Mouse (Mus musculus) brown adipose tissue, adult 24 weeks (tissue): Measurements from ENCODE around the gene Rer1. TPM values are rescaled to one million over a fixed set of nuclear protein-coding genes. Genes with fewer than 3 reads are reported as not detected.

Source experiments
- H3K27ac ChIP-seq: fragments of 200-500 bp; replicated peaks from 2 replicates; pipeline ENCODE4 v1.5.1; 2012; ENCODE audit warnings: low read depth, mild to moderate bottlenecking, low read length
- H3K4me1 ChIP-seq: fragments of 200-500 bp; 2 replicates; pipeline ENCODE4 v1.6.1; 2012; ENCODE audit warnings: low read length, mixed read lengths; ENCODE audit not compliant: control insufficient read depth, insufficient read depth, insufficient read length
- H3K4me3 ChIP-seq: fragments of 200-500 bp; 2 replicates; pipeline ENCODE4 v1.5.1; 2012; ENCODE audit warnings: low read depth, mild to moderate bottlenecking, low read length, moderate library complexity; ENCODE audit not compliant: insufficient read depth
- polyA plus RNA-seq: library from polyadenylated mRNA; stranded (reverse); fragments of >200 nt; gene quantifications from 2 replicates; pipeline ENCODE4 v1.2.4, GENCODE M21; 2012; ENCODE audit not compliant: missing spikeins, insufficient read depth, insufficient read length

The Rer1 gene
- polyA plus RNA-seq = 115 and 123 TPM in 2 replicates

- H3K4me1 ChIP-seq = peaks cover 9% of the 10 kb centered on the region
- peak within 1 kb of the TSS; percentile 63 for H3K27ac ChIP-seq
- peak within 1 kb of the TSS; percentile 74 for H3K4me3 ChIP-seq
Observed at GRCm38 (mm10) chr4:155086108-155087024, at the start of gene Rer1, which contains the start of gene Morn1. Gene Rer1, minus strand, starts transcription at chr4:155086382. Gene Morn1, plus strand, starts transcription at chr4:155086577.

DNA sequence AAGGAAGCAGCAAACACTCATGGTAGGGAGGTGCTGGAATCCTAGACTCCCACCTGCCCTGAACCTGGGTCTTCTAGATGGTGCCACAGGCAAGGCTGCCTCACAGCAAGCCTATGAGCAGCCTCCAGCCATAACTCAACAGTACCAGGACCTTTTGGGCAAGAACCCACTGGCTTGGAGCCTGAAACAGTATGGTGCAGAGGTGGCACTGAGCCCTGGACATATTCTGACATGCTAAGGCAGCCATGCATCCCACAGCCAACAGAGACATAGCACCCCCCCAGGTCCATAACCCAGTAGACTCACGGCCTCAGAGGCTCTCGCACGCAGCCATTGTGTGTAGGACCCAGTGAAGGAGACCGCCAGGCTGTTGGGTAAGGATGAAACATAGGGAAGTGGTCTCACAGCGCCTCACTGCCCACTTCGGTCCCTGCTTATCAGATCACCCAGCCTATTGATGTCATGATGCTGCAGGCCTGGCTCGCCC is 48.5 kb upstream of the Rer1 start:
- Histone ChIP-seq H3K4me3 (no peak overlapping the region), H3K4me1 (peaks cover 17% of the 10 kb centered on the region), H3K27ac (no peak overlapping the region)

DNA sequence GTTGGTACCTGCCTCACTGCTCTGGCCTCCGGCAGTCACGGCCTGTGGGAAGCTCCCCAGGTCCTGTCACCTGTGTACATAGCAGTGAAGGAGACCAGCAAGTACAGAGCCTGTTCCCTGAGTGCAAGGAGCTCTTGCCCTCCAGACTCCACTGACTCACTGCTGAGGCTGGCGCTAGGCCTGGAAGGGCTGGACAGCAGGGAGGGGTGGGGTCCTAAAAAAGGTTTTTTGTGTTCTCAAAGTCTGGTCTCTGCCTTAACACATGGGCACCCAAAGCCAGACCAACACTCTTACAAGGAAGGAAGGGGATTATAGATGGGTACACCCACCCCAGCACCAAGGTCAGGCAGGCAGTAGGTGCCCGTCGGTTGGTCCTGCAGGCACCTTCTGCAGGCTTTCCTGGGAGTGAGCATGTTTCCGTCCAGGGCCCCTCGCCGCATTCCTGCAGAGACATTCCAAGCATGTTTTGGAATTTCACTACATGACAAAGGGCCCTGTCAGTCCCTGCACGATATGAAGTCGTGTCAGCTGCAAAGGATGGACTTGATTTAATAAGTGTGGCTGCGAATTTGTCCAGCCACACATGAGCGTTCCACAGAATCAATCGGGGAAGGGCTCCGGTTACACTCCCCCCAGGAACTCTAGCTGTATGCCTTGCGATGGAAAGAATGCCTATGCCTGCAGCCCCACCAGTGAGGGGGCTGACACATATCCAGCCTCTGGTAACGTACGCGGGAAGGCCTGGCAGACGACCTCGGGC is 47.7 kb upstream of the Rer1 start:
- Histone ChIP-seq H3K4me1 (peaks cover 12% of the 10 kb centered on the region), H3K27ac (no peak overlapping the region), H3K4me3 (no peak overlapping the region)

- Histone ChIP-seq H3K4me3 (no peak overlapping the region), H3K27ac (no peak overlapping the region), H3K4me1 (peaks cover 8% of the 10 kb centered on the region; the same call in 1 of the 2 replicates)
Observed at GRCm38 (mm10) chr4:155133188-155133587, 47.0 kb upstream of the Rer1 start.

- Histone ChIP-seq H3K4me1 (peaks cover 5% of the 10 kb centered on the region; the same call in 1 of the 2 replicates), H3K27ac (0 out of 2 replicates have a peak overlapping the region, but pooled peaks have one; percentile 43), H3K4me3 (no peak overlapping the region)
Observed at GRCm38 (mm10) chr4:155130616-155131015, 44.4 kb upstream of the Rer1 start.

- H3K27ac ChIP-seq = peak overlapping the region; percentile 43
- no peak overlapping the region for H3K4me3 ChIP-seq
- peaks cover 5% of the 10 kb centered on the region; the same call in 1 of the 2 replicates for H3K4me1 ChIP-seq
Observed at GRCm38 (mm10) chr4:155129996-155130395, 43.8 kb upstream of the Rer1 start.

DNA sequence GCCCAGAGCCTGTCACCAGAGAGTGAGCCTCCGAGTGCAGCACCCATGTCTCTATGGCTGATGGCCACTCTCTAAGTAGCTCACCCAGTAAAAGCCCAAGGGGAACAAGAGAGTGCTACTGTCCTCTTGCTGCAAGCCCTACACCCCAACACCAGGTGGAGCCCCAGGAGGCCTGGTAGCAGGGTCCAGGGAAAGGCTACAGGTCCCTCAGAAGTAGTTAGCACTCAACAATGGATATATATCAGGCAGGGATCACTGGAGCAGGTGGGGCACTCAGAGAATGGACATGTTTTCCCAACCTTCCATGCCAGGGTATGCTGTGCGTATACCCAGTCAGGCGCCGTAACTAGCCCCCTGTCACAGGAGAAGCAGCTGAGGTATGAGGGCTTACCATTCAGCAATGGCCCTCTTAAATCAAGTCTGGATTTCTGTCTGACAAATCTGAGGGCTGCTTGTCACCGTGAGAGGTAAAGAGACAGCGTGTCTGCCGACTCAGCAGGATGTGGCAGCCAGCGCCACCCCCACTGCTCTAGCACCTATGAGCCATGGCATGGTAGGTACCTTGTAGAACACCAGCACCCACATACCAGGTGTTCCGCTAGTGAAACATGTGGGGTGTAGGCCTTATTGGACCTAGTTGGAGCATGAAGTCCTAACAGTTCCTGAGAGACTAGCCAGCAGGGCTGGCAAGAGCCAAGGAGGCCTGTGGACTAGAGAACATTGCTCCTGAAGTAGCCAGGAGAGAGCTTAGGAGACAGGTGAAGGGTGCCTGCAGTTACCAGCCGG is 43.1 kb upstream of the Rer1 start:
- H3K27ac ChIP-seq = peak overlapping the region; percentile 38
- no peak overlapping the region for H3K4me3 ChIP-seq
- peaks cover 5% of the 10 kb centered on the region; the same call in 1 of the 2 replicates for H3K4me1 ChIP-seq

- Histone ChIP-seq H3K4me1 (peaks cover 5% of the 10 kb centered on the region; the same call in 1 of the 2 replicates), H3K27ac (no peak overlapping the region), H3K4me3 (no peak overlapping the region)
Observed at GRCm38 (mm10) chr4:155128411-155128810, 42.2 kb upstream of the Rer1 start.

DNA sequence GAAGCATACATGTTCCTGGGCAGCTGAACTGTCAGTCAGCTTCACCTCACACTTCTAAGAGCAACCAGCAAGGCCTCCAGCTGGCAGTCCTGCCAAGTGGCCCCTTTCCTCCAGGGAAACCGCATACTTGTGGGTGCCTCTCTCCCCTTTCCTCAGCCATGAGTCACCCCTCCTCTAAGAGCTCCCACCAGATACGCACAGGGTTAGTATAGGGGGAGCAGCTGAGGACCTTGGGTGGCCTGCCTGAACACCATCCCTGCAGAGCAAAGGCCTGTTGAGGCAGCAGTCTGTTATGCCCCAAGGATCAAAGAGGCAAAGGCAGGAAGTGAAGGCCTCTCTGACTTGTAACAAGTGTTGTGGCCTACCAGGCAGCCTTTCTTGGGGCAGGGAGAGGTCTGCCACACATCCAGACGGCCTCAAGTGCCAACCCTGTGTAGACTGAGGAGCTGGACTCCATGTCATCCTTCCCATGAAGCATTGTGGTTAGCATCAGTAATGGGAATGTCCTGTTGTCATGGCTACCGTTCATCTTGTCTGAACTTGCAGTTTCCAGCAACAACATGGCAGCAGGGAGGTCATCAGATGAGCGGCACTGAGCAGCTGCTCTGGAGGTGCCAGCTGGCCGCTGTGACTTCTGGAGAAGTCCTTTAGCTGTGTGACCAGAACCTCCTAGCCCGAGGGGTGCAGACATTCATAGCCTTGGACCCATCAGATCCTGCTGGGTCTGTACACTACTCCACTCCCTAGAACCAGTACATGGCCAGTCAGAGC is 40.6 kb upstream of the Rer1 start:
- H3K4me1 ChIP-seq = peaks cover 8% of the 10 kb centered on the region; the same call in 1 of the 2 replicates
- no peak overlapping the region for H3K27ac ChIP-seq
- H3K4me3 ChIP-seq = no peak overlapping the region

GRCm38 (mm10) chr4:155126194-155126593 is 40.0 kb upstream of the Rer1 start:
- Histone ChIP-seq H3K4me3 (no peak overlapping the region), H3K27ac (no peak overlapping the region), H3K4me1 (peaks cover 8% of the 10 kb centered on the region; the same call in 1 of the 2 replicates)

GRCm38 (mm10) chr4:155125310-155125709 is 39.1 kb upstream of the Rer1 start:
- Histone ChIP-seq H3K4me1 (peaks cover 8% of the 10 kb centered on the region), H3K27ac (no peak overlapping the region)

GRCm38 (mm10) chr4:155123868-155124534 is 37.8 kb upstream of the Rer1 start:
- peaks cover 6% of the 10 kb centered on the region for H3K4me1 ChIP-seq

More at GRCm38 (mm10) chr4:155125310-155125709, 39.1 kb upstream of the Rer1 start:
- H3K4me3 ChIP-seq = no peak overlapping the region

DNA sequence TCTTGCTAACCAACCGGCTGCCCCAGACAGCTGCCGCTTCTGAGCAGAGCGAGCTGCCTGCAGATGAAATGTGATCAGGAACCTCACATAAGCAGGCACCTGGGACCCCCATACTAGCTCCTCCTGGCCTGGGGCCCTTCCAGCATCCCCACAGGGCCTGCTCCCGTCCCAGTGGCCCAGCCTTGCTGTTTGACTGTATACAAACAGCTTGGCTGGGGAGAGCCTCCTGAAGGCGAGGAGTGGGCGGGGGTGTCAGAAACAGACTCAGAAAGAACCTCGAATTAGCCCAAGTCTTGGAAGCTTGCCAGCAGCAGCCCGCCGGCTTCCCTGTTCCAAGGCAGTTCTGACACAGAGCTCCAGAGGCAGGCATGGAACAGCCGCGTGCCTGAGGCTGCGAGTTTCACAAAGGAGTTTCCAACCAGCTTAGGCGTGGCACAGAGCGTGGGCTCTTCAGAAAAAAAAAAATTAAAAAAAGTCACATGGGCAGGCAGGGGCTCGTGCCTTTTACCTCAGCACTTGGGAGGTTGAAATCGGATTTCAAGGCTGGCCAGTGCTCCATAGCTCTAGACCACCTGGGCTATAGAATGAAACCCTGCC is 36.4 kb upstream of the Rer1 start:
- Histone ChIP-seq H3K27ac (no peak overlapping the region), H3K4me3 (no peak overlapping the region), H3K4me1 (peaks cover 13% of the 10 kb centered on the region)

More at GRCm38 (mm10) chr4:155123868-155124534, 37.8 kb upstream of the Rer1 start:
- Histone ChIP-seq H3K27ac (no peak overlapping the region), H3K4me3 (no peak overlapping the region)
